Mouse (Mus musculus): ENCODE measurements at regions not wholly inside any gene's neighbourhood (a gene's known extent, or its start where the extent isn't known, plus 50 kb on each side); places are given as distances from the start of the nearest gene placed in this dataset.

DNA sequence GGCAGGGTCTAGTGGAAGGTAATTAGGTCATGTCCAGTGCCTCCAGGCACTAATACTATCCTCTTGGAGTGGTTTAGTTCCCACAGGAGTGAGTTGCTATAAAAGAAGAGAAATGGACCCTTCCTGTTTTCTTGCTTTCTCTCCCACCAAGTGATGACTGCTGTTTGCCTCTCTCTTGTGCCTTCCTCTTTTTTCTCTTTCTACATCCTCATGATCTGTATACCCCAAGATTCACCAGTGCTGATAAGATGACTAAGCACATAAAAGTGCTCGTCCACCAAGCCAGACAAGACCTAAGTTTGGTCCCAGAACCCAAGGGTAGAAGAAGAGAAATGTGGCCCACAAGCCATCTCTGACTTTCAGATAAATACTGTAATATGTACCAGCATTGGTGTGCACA, 265.7 kb downstream of the Sox4 start:
- 84% methylated on average over 1 of the region's 1 CpGs for WGBS
- DNase-seq (ENCODE audit: low spot score, missing footprints) (no peak), ATAC-seq (ENCODE audit: low FRiP score) (no peak)
- H3K36me3 ChIP-seq (ENCODE audit: control insufficient read depth, insufficient read depth, low read length) = no peaks in the 10 kb centered on the region
- H3K4me2 ChIP-seq = no peak overlapping the region
- H3K4me3 ChIP-seq (ENCODE audit: low read depth, low read length) = no peak overlapping the region
- no peaks in the 10 kb centered on the region for H3K4me1 ChIP-seq (ENCODE audit: control insufficient read depth, insufficient read depth, low read length)
- no peak overlapping the region for H3K27ac ChIP-seq (ENCODE audit: low read depth, low read length)
- H3K27me3 ChIP-seq (ENCODE audit: control insufficient read depth, insufficient read depth, low read length) = no peaks in the 10 kb centered on the region
- H3K9me3 ChIP-seq (ENCODE audit: control insufficient read depth, low read length) = no peaks in the 10 kb centered on the region
- no peak overlapping the region for H3K9ac ChIP-seq (ENCODE audit: low read length)

DNA sequence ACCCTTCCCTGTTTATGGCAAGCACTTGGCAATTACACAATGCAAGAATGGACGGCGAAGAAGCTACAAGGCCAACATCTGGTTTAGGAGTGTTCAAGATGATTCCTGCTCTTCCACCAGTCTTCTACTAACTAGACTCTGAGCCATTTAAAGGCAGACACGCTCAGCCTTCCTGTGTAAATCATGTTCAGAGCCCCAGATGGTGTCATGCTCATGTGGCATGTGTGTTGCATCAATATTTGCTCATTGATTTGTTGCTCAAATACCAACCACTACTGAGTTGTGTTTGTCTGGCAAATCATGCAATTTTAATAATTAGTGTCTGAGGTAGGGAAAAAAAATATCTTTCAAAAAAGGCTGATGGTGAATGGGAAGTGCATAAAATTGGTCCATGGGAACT, 269.2 kb downstream of the Sox4 start:
- H3K36me3 ChIP-seq (ENCODE audit: control insufficient read depth, insufficient read depth, low read length) = no peaks in the 10 kb centered on the region
- no peak overlapping the region for H3K9ac ChIP-seq (ENCODE audit: low read length)
- H3K4me3 ChIP-seq (ENCODE audit: low read depth, low read length) = no peak overlapping the region
- H3K27me3 ChIP-seq (ENCODE audit: control insufficient read depth, insufficient read depth, low read length) = no peaks in the 10 kb centered on the region
- H3K9me3 ChIP-seq (ENCODE audit: control insufficient read depth, low read length) = no peaks in the 10 kb centered on the region
- no peak for ATAC-seq (ENCODE audit: low FRiP score)
- DNase-seq (ENCODE audit: low spot score, missing footprints) = no peak
- 89% methylated on average over 3 of the region's 3 CpGs for WGBS
- H3K27ac ChIP-seq (ENCODE audit: low read depth, low read length) = no peak overlapping the region
- no peak overlapping the region for H3K4me2 ChIP-seq
- peaks cover 2% of the 10 kb centered on the region; the same call in 1 of the 2 replicates for H3K4me1 ChIP-seq (ENCODE audit: control insufficient read depth, insufficient read depth, low read length)

DNA sequence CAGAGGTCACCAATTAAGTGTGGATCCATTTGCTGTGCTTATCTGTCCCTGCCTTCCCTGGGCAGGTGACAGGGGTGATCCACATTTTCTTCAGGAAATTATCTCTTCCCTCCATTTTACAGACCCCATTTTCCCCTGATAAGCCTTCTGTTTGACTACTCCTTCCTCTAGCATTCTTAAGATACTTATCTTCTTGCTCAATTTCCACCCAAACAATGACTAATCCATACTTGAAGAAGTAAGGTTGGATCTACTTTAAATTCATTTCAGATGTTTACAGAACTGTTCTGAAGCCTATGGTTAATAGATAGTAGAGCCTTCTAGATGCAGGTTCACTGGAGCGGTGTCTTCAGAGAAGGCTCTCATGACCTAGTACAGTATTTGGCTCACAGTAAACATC, 273.2 kb downstream of the Sox4 start:
- Histone ChIP-seq H3K4me2 (no peak overlapping the region), H3K9ac (ENCODE audit: low read length) (no peak overlapping the region), H3K4me1 (ENCODE audit: control insufficient read depth, insufficient read depth, low read length) (peaks cover 2% of the 10 kb centered on the region; the same call in 1 of the 2 replicates), H3K27me3 (ENCODE audit: control insufficient read depth, insufficient read depth, low read length) (no peaks in the 10 kb centered on the region), H3K36me3 (ENCODE audit: control insufficient read depth, insufficient read depth, low read length) (no peaks in the 10 kb centered on the region), H3K9me3 (ENCODE audit: control insufficient read depth, low read length) (no peaks in the 10 kb centered on the region), H3K27ac (ENCODE audit: low read depth, low read length) (no peak overlapping the region), H3K4me3 (ENCODE audit: low read depth, low read length) (no peak overlapping the region)
- DNase-seq (ENCODE audit: low spot score, missing footprints) = no peak
- WGBS = 83% methylated on average over 1 of the region's 1 CpGs
- no peak for ATAC-seq (ENCODE audit: low FRiP score)

DNA sequence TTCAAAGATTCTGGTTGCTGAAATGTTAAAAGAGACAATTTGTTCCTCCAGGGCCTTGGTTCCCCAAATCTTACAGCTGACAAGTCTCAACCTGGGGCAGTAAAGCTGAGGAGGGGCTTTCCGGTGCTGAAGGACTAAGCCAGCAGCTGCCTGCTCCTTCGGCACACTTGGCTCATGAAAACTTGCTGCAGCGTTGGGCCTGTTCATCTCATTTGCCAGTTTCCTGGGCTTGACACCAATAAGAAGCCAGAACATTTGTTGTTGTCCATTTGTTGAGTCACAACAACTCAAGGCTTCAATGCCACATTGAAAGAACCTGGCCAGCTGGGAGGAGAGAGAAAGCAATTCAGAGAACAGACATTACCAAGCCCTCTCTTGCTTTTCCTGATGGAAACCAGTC, 279.9 kb downstream of the Sox4 start:
- Histone ChIP-seq H3K27me3 (ENCODE audit: control insufficient read depth, insufficient read depth, low read length) (no peaks in the 10 kb centered on the region), H3K9ac (ENCODE audit: low read length) (no peak overlapping the region), H3K4me2 (no peak overlapping the region), H3K27ac (ENCODE audit: low read depth, low read length) (no peak overlapping the region), H3K4me3 (ENCODE audit: low read depth, low read length) (no peak overlapping the region), H3K36me3 (ENCODE audit: control insufficient read depth, insufficient read depth, low read length) (no peaks in the 10 kb centered on the region), H3K9me3 (ENCODE audit: control insufficient read depth, low read length) (no peaks in the 10 kb centered on the region), H3K4me1 (ENCODE audit: control insufficient read depth, insufficient read depth, low read length) (peaks cover 7% of the 10 kb centered on the region)
- 87% methylated on average over 3 of the region's 3 CpGs for WGBS
- DNase-seq (ENCODE audit: low spot score, missing footprints) (no peak), ATAC-seq (ENCODE audit: low FRiP score) (no peak)

DNA sequence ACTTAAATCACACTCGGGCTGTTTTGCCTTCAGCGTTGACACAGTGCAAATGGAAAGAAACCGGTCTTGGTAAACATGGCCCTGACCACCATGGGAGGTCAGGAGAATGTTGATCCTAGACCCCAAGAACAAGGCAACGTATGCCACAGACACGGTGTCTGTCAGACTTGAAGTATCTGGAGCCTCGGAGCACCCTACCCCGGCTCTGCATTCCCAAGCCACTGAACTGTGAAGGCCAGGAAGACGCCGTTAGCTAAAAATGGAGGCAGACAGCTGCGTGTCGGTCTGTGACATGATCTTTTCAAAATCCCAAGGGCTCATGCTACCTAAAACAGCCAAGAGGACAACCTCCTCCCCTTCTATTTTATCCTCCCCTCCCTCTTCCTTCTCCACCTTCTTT, 282.0 kb downstream of the Sox4 start:
- no peak overlapping the region for H3K4me2 ChIP-seq
- WGBS = 58% methylated on average over 11 of the region's 11 CpGs
- DNase-seq (ENCODE audit: low spot score, missing footprints) (no peak), ATAC-seq (ENCODE audit: low FRiP score) (no peak)
- no peak overlapping the region for H3K27ac ChIP-seq (ENCODE audit: low read depth, low read length)
- peaks cover 7% of the 10 kb centered on the region for H3K4me1 ChIP-seq (ENCODE audit: control insufficient read depth, insufficient read depth, low read length)
- H3K4me3 ChIP-seq (ENCODE audit: low read depth, low read length) = no peak overlapping the region
- H3K27me3 ChIP-seq (ENCODE audit: control insufficient read depth, insufficient read depth, low read length) = no peaks in the 10 kb centered on the region
- no peak overlapping the region for H3K9ac ChIP-seq (ENCODE audit: low read length)
- H3K9me3 ChIP-seq (ENCODE audit: control insufficient read depth, low read length) = no peaks in the 10 kb centered on the region
- H3K36me3 ChIP-seq (ENCODE audit: control insufficient read depth, insufficient read depth, low read length) = no peaks in the 10 kb centered on the region

DNA sequence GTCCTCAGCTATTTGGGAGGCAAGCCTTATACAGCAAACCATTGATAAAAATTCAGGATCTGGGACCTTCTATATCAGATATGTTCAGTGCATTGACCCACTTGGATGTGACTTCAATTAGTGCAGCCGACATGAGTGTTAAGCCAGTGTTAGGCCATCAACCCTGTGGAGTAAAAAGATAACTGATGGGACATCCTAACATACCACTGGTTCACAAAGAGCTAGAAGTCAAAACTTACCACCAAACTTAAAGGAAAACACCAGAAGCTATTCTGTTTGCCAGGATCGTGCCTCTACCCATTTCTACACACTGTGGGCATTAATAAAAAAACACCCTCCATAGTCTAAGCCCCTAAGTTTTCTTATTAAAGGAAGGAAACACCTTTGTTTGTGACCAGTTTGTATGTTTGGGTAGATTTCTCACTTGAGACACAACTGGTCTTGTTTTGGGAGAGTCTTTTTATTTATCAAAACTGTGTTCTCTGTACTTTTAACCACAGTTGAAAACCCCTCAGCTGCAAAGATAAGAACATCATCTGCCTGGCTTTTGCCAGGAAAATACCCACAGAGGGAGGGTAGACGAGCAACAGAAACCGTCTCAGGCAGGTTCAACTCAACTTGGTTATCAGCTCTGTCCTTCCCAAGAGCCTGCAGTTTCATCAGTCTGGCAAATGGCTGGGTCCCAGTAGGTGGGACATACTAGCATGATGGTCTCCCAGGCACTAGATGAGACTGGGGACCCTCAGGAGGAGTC, 283.5 kb downstream of the Sox4 start:
- no peak overlapping the region for H3K9ac ChIP-seq (ENCODE audit: low read length)
- DNase-seq (ENCODE audit: low spot score, missing footprints) (no peak), ATAC-seq (ENCODE audit: low FRiP score) (no peak)
- H3K27me3 ChIP-seq (ENCODE audit: control insufficient read depth, insufficient read depth, low read length) = no peaks in the 10 kb centered on the region
- H3K4me2 ChIP-seq = no peak overlapping the region
- H3K4me3 ChIP-seq (ENCODE audit: low read depth, low read length) = no peak overlapping the region
- H3K4me1 ChIP-seq (ENCODE audit: control insufficient read depth, insufficient read depth, low read length) = peaks cover 12% of the 10 kb centered on the region
- H3K27ac ChIP-seq (ENCODE audit: low read depth, low read length) = no peak overlapping the region
- no peaks in the 10 kb centered on the region for H3K9me3 ChIP-seq (ENCODE audit: control insufficient read depth, low read length)
- H3K36me3 ChIP-seq (ENCODE audit: control insufficient read depth, insufficient read depth, low read length) = no peaks in the 10 kb centered on the region
- WGBS = 86% methylated on average over 4 of the region's 4 CpGs

DNA sequence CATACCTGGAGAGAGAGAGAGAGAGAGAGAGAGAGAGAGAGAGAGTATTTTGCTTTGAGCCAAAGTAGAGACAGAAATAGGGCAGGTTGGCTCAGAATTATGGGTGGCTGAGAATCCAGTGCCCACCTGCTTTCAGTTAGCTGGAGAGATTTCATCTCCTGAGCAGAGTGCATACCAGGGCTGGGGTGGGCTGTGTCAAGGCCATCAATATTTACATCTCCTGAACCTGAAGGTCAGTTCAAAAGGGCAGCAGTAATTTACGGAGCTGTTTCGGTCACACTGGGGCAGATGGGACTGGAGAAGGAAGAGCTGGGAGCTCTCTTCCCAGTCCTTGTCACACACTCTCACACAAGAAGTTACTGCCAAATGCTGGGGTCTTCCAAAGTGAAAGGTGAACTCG, 286.7 kb downstream of the Sox4 start:
- Histone ChIP-seq H3K9me3 (ENCODE audit: control insufficient read depth, low read length) (no peaks in the 10 kb centered on the region), H3K4me2 (no peak overlapping the region), H3K27me3 (ENCODE audit: control insufficient read depth, insufficient read depth, low read length) (no peaks in the 10 kb centered on the region), H3K27ac (ENCODE audit: low read depth, low read length) (no peak overlapping the region), H3K4me3 (ENCODE audit: low read depth, low read length) (no peak overlapping the region), H3K9ac (ENCODE audit: low read length) (no peak overlapping the region), H3K4me1 (ENCODE audit: control insufficient read depth, insufficient read depth, low read length) (peaks cover 25% of the 10 kb centered on the region), H3K36me3 (ENCODE audit: control insufficient read depth, insufficient read depth, low read length) (no peaks in the 10 kb centered on the region)
- ATAC-seq (ENCODE audit: low FRiP score) (no peak), DNase-seq (ENCODE audit: low spot score, missing footprints) (no peak)
- 63% methylated on average over 3 of the region's 3 CpGs for WGBS

DNA sequence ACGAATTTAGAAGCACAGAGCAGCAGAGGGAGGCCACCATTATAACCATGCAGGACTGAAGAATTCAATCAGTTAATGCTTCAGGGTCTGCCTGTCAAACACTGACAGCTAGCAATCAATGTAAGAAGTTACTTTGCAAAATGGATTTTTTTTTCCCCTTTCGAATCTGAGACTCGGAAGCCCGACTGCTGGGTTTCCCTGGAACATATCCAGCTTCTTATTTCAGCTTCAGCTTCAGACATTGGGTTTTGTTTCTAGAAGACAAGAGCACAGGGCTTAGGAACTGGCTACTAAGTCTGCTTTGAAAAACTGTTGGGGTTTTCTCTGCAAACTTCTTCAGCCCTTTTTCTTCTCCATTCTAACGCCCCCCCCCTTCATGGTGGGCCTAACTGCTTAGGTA, 288.4 kb downstream of the Sox4 start:
- Histone ChIP-seq H3K4me2 (no peak overlapping the region), H3K4me1 (ENCODE audit: control insufficient read depth, insufficient read depth, low read length) (peaks cover 18% of the 10 kb centered on the region), H3K36me3 (ENCODE audit: control insufficient read depth, insufficient read depth, low read length) (no peaks in the 10 kb centered on the region), H3K27ac (ENCODE audit: low read depth, low read length) (peak overlapping the region; percentile 44; the same call in 1 of the 2 replicates), H3K9ac (ENCODE audit: low read length) (no peak overlapping the region), H3K27me3 (ENCODE audit: control insufficient read depth, insufficient read depth, low read length) (no peaks in the 10 kb centered on the region), H3K9me3 (ENCODE audit: control insufficient read depth, low read length) (no peaks in the 10 kb centered on the region), H3K4me3 (ENCODE audit: low read depth, low read length) (no peak overlapping the region)
- ATAC-seq (ENCODE audit: low FRiP score) = no peak
- 73% methylated on average over 5 of the region's 5 CpGs for WGBS
- DNase-seq (ENCODE audit: low spot score, missing footprints) = no peak

DNA sequence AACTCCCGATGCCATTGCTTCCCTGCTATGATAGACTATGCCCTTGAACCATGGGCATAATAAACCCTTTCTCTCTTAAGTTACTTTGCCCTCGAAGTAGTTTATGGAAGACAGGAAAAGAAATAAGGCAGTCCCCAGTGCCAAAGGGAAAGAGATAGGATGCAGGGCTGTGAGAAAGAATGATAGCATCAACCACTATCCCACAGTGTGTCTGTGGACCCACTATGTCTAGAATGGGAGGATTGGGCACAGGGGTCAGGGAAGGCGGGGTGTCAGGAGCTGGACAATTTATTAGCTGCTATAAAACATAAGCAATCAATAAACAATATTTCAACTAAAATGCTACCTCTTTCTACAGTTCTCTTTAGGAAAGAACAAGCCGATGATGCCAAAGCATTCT, 288.8 kb downstream of the Sox4 start:
- H3K4me2 ChIP-seq = no peak overlapping the region
- no peaks in the 10 kb centered on the region for H3K27me3 ChIP-seq (ENCODE audit: control insufficient read depth, insufficient read depth, low read length)
- H3K27ac ChIP-seq (ENCODE audit: low read depth, low read length) = peak overlapping the region; percentile 44; the same call in 1 of the 2 replicates
- no peak overlapping the region for H3K4me3 ChIP-seq (ENCODE audit: low read depth, low read length)
- no peaks in the 10 kb centered on the region for H3K36me3 ChIP-seq (ENCODE audit: control insufficient read depth, insufficient read depth, low read length)
- H3K4me1 ChIP-seq (ENCODE audit: control insufficient read depth, insufficient read depth, low read length) = peaks cover 18% of the 10 kb centered on the region
- DNase-seq (ENCODE audit: low spot score, missing footprints) = no peak
- H3K9ac ChIP-seq (ENCODE audit: low read length) = no peak overlapping the region
- 60% methylated on average over 4 of the region's 4 CpGs for WGBS
- no peaks in the 10 kb centered on the region for H3K9me3 ChIP-seq (ENCODE audit: control insufficient read depth, low read length)
- no peak for ATAC-seq (ENCODE audit: low FRiP score)

Data from midbrain, embryonic 11.5 days (tissue).